ENCODE assay signal across 10 mouse cellular contexts in genomic region chr1:42699471-42699871, GRCm38 (mm10). TPM values are rescaled to one million over a fixed set of nuclear protein-coding genes. Genes with fewer than 3 reads are reported as not detected.
DNase-seq lines count a peak whose midpoint lies in the region; ATAC-seq and TF ChIP-seq lines count a peak whose summit lies in the region.
"Had no signal": no experiment of that assay in that cellular context is flagged by ENCODE, and none has a peak within 500 bp of the region (broad histone marks: within the 10 kb centered on the region; RNA-seq: fewer than 3 reads in every experiment).

No protein-coding gene starts in this region.

- peak overlapping the region; percentile 53 for H3K4me3 ChIP-seq in left cerebral cortex, adult 2 months
- peak overlapping the region; percentile 95 for H3K4me3 ChIP-seq in forebrain, embryonic 11.5 days (ENCODE audit: low read depth, low read length)
- peak overlapping the region; percentile 76 for H3K4me3 ChIP-seq in hindbrain, postnatal 0 days (ENCODE audit: low read length)
- peak overlapping the region; percentile 95 for H3K4me3 ChIP-seq in neural tube, embryonic 11.5 days (ENCODE audit: low read depth, low read length)

- peaks cover 2% of the 10 kb centered on the region; the same call in 1 of the 2 replicates for H3K36me3 ChIP-seq in forebrain, embryonic 11.5 days (ENCODE audit: control insufficient read depth, insufficient read depth, low read length)
- no peaks in the 10 kb centered on the region for H3K36me3 ChIP-seq in hindbrain, postnatal 0 days (ENCODE audit: insufficient read depth, low read length)
- peaks cover 8% of the 10 kb centered on the region; the same call in 1 of the 2 replicates for H3K36me3 ChIP-seq in neural tube, embryonic 11.5 days (ENCODE audit: control insufficient read depth, insufficient read depth, low read length)

- DNase-seq in left cerebral cortex, adult 2 months (ENCODE audit: extremely low spot score in 1 of 2, low spot score in 2 of 2), result no peak
- DNase-seq in left cerebral cortex, postnatal 10 days (ENCODE audit: extremely low spot score in 1 of 2, low spot score in 2 of 2), result no peak
- DNase-seq in forebrain, embryonic 11.5 days (ENCODE audit: low spot score), result peak; percentile 71
- DNase-seq in hindbrain, postnatal 0 days (ENCODE audit: low spot score), result peak; percentile 53
- peak; percentile 45 for DNase-seq in neural tube, embryonic 11.5 days (ENCODE audit: low spot score)
- DNase-seq in gastrocnemius, adult 18-20 months (ENCODE audit: low spot score), result no peak
- no peak for DNase-seq in gastrocnemius, postnatal 4 days (ENCODE audit: low spot score in 2 of 2)
- DNase-seq: lung, postnatal 10 days had no signal

- under 1% methylated on average over 19 of the region's 19 CpGs for WGBS in forebrain, embryonic 11.5 days
- WGBS in hindbrain, postnatal 0 days, result 2% methylated on average over 19 of the region's 19 CpGs
- under 1% methylated on average over 19 of the region's 19 CpGs for WGBS in neural tube, embryonic 11.5 days

- intact Hi-C loops in left cerebral cortex, adult 2 months (cut with DNase I), result loop anchor here (5.0 to 10.0 kb wide), 2 partner anchors 1022 to 1665 kb away; no protein-coding TSS in a partner anchor
- intact Hi-C loops in left cerebral cortex, postnatal 10 days (cut with DNase I), result loop anchor here (5.0 to 10.0 kb wide), 4 partner anchors 952 to 1665 kb away; no protein-coding TSS in a partner anchor

- H3K9me3 ChIP-seq in forebrain, embryonic 11.5 days (ENCODE audit: control insufficient read depth, low read length), result no peaks in the 10 kb centered on the region
- H3K9me3 ChIP-seq in hindbrain, postnatal 0 days (ENCODE audit: low read length), result no peaks in the 10 kb centered on the region
- H3K9me3 ChIP-seq in neural tube, embryonic 11.5 days (ENCODE audit: control insufficient read depth, low read length), result no peaks in the 10 kb centered on the region

- H3K9ac ChIP-seq in forebrain, embryonic 11.5 days (ENCODE audit: low read length), result peak overlapping the region; percentile 99
- peak overlapping the region; percentile 86 for H3K9ac ChIP-seq in hindbrain, postnatal 0 days (replicated peaks; ENCODE audit: low read length)
- peak overlapping the region; percentile 98 for H3K9ac ChIP-seq in neural tube, embryonic 11.5 days (ENCODE audit: low read length)

- TF ChIP-seq CTCF in left cerebral cortex, adult 2 months (IDR thresholded peaks at IDR 0.05), result no peak
- no peak for TF ChIP-seq CTCF in hindbrain, postnatal 0 days (IDR thresholded peaks at IDR 0.05; ENCODE audit: low read depth)

- ATAC-seq in forebrain, embryonic 11.5 days (replicated peaks; ENCODE audit: low FRiP score), result no peak
- ATAC-seq in hindbrain, postnatal 0 days, result no peak
- no peak for ATAC-seq in neural tube, embryonic 11.5 days (ENCODE audit: insufficient read depth, low FRiP score, low TSS enrichment)
- ATAC-seq: intestine, postnatal 0 days; Patski had no signal

- H3K4me2 ChIP-seq in forebrain, embryonic 11.5 days (ENCODE audit: low read depth, low read length, severe bottlenecking), result peak overlapping the region; percentile 54
- H3K4me2 ChIP-seq in hindbrain, postnatal 0 days (ENCODE audit: low read depth, low read length), result peak overlapping the region; percentile 94
- peak overlapping the region; percentile 71 for H3K4me2 ChIP-seq in neural tube, embryonic 11.5 days (ENCODE audit: low read depth)

- H3K27me3 ChIP-seq in forebrain, embryonic 11.5 days (ENCODE audit: control insufficient read depth, insufficient read depth, low read length), result no peaks in the 10 kb centered on the region; the same call in 1 of the 2 replicates
- H3K27me3 ChIP-seq in hindbrain, postnatal 0 days (ENCODE audit: insufficient read depth, low read length), result no peaks in the 10 kb centered on the region
- peaks cover 34% of the 10 kb centered on the region for H3K27me3 ChIP-seq in neural tube, embryonic 11.5 days (ENCODE audit: control insufficient read depth, insufficient read depth, low read length)
- H3K27me3 ChIP-seq: Patski had no signal

- peaks cover 10% of the 10 kb centered on the region; the same call in 1 of the 2 replicates for H3K4me1 ChIP-seq in forebrain, embryonic 11.5 days (replicated peaks; ENCODE audit: control insufficient read depth, insufficient read depth, low read length)
- no peaks in the 10 kb centered on the region; the same call in 1 of the 2 replicates for H3K4me1 ChIP-seq in hindbrain, postnatal 0 days (ENCODE audit: insufficient read depth, low read length)
- H3K4me1 ChIP-seq in neural tube, embryonic 11.5 days (ENCODE audit: control insufficient read depth, insufficient read depth, low read length), result peaks cover 9% of the 10 kb centered on the region

- H3K27ac ChIP-seq in left cerebral cortex, adult 2 months, result peak overlapping the region; percentile 92
- H3K27ac ChIP-seq in forebrain, embryonic 11.5 days (ENCODE audit: low read depth, low read length), result peak overlapping the region; percentile 99
- H3K27ac ChIP-seq in hindbrain, postnatal 0 days, result peak overlapping the region; percentile 91
- peak overlapping the region; percentile 97; the same call in 1 of the 2 replicates for H3K27ac ChIP-seq in neural tube, embryonic 11.5 days (ENCODE audit: low read depth, low read length)

RNA-seq across cellular contexts. Expression of gene Pou3f3, which starts 3.9 kb away (rescaled TPM):
- total RNA-seq in left cerebral cortex, adult 2 months (2021), result 10 to 100 TPM; 61.6 to 66.4 TPM
- total RNA-seq in left cerebral cortex, postnatal 10 days (2021), result 10 to 100 TPM; 57.3 to 66.7 TPM
- 28.5 and 29.3 TPM in 2 replicates for polyA plus RNA-seq in forebrain, embryonic 11.5 days (2014; fragmentation: Nextera tagmentation; extraction: Ambion mirVana)
- total RNA-seq in hindbrain, postnatal 0 days (2014; rRNA removed), result 30.7 and 37.3 TPM in 2 replicates
- polyA plus RNA-seq in hindbrain, postnatal 0 days (2015; fragmentation: Nextera tagmentation; extraction: Ambion mirVana), result 10.3 and 10.6 TPM in 2 replicates
- polyA plus RNA-seq in neural tube, embryonic 11.5 days (2014; fragmentation: Nextera tagmentation; extraction: Ambion mirVana), result 11.4 and 11.9 TPM in 2 replicates
- total RNA-seq in gastrocnemius, adult 18-20 months (2021), result not detected
- total RNA-seq in gastrocnemius, postnatal 4 days (2021), result under 1 TPM in 1 of 2 experiments, not detected in 1; 0.05 TPM

Comparison
In these comparisons a context has a peak if more than half of its experiments do, and no peak if none do; other contexts are left out.
1. DNase-seq: peak in forebrain, embryonic 11.5 days (single experiment), hindbrain, postnatal 0 days (single experiment) and neural tube, embryonic 11.5 days (single experiment); none in left cerebral cortex, adult 2 months (0 of 2), left cerebral cortex, postnatal 10 days (0 of 2), gastrocnemius, adult 18-20 months (single experiment) and gastrocnemius, postnatal 4 days (0 of 2).
2. RNA of gene Pou3f3, which starts 3.9 kb away (total RNA-seq): 57.3 to 66.7 TPM in left cerebral cortex, postnatal 10 days, 61.6 to 66.4 TPM in left cerebral cortex, adult 2 months and 30.7 to 37.3 TPM in hindbrain, postnatal 0 days; 0.05 TPM in gastrocnemius, postnatal 4 days and not detected in gastrocnemius, adult 18-20 months; every median in the first group is over 10 times any median in the second.
3. Peak in every context shown above with its lines, with median percentiles within 50 percentile points of each other: H3K27ac ChIP-seq, H3K4me3 ChIP-seq, H3K4me2 ChIP-seq and H3K9ac ChIP-seq.